Mouse (Mus musculus) forebrain, embryonic 10.5 days (tissue): ENCODE data around the gene Rapgef5. TPM values are rescaled to one million over a fixed set of nuclear protein-coding genes. Genes with fewer than 3 reads are reported as not detected.

Experiments used
- DNase-seq: peaks from one replicate; pipeline ENCODE4 v3.0.0-alpha.2; 2017; ENCODE audit warnings: low spot score; ENCODE audit errors: extremely low spot score
- H3K27ac ChIP-seq: fragments of 300-500 bp; sonication (generic); 2 replicates; pipeline ENCODE4 v1.5.1; 2016; ENCODE audit warnings: mild to moderate bottlenecking
- H3K27me3 ChIP-seq: fragments of 300-500 bp; sonication (generic); 2 replicates; pipeline ENCODE4 v1.6.1; 2016; ENCODE audit warnings: mild to moderate bottlenecking; ENCODE audit not compliant: poor library complexity, severe bottlenecking
- H3K36me3 ChIP-seq: fragments of 300-500 bp; sonication (generic); replicated peaks from 2 replicates; pipeline ENCODE4 v1.6.1; 2016; ENCODE audit warnings: mild to moderate bottlenecking, moderate library complexity
- H3K4me1 ChIP-seq: fragments of 300-500 bp; sonication (generic); 2 replicates; pipeline ENCODE4 v1.6.1; 2016
- H3K4me3 ChIP-seq: fragments of 300-500 bp; sonication (generic); 2 replicates; pipeline ENCODE4 v1.5.1; 2016; ENCODE audit warnings: mild to moderate bottlenecking, moderate library complexity
- H3K9me3 ChIP-seq: fragments of 300-500 bp; sonication (generic); 2 replicates; pipeline ENCODE4 v1.6.1; 2016; ENCODE audit warnings: mild to moderate bottlenecking, moderate library complexity
- WGBS: fragments of 180-500 bp; shearing (Covaris S2); methylation state at CpG from one replicate; pipeline ENCODE4 v1.1.7; 2016; 5-methylcytosine and 5-hydroxymethylcytosine counted together
- polyA plus RNA-seq: library from polyadenylated mRNA; unstranded; fragments of >200 nt; fragmentation: Nextera tagmentation; extraction: Ambion mirVana; gene quantifications from 2 replicates; pipeline ENCODE4 v1.2.1, GENCODE M21; 2016

Rapgef5 gene
- polyA plus RNA-seq, 1 experiment from 2014 or later, result 6.5 TPM

DNA sequence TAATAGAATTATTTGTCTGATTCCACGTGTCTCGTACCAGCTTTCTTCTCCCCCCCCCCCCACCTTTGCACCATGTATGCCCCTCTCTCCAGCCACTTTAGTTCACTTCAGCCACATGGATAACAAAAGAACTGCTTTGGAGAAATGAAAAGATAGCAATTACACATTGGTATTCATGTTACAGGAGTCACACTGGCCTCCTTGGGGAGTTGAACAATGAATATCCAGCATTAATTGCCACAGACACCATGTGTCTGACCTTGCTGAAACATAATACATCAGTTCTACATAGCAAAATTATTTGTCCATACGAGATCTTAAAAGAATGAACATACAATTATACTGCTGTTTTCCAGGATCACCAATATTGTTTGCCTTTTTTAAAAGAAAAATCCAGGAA lies 170.5 kb downstream of the Rapgef5 start:
- Histone ChIP-seq H3K4me1 (peaks cover 74% of the 10 kb centered on the region), H3K9me3 (no peaks in the 10 kb centered on the region), H3K27ac (no peak overlapping the region), H3K36me3 (no peaks in the 10 kb centered on the region), H3K4me3 (no peak overlapping the region), H3K27me3 (peaks cover 28% of the 10 kb centered on the region)
- WGBS, result 55% methylated on average over 3 of the region's 3 CpGs
- DNase-seq, result no peak

GRCm38 (mm10) chr12:117688655-117689548 lies 172.6 kb downstream of the Rapgef5 start:
- no peaks in the 10 kb centered on the region for H3K9me3 ChIP-seq
- peaks cover 28% of the 10 kb centered on the region for H3K27me3 ChIP-seq
- WGBS, result 3% methylated on average over 32 of the region's 32 CpGs
- no peaks in the 10 kb centered on the region for H3K36me3 ChIP-seq
- peak overlapping the region; percentile 55 for H3K4me3 ChIP-seq
- peak; percentile 74 for DNase-seq
- H3K27ac ChIP-seq, result peak overlapping the region; percentile 81
- peaks cover 73% of the 10 kb centered on the region for H3K4me1 ChIP-seq

- Histone ChIP-seq H3K4me1 (peaks cover 50% of the 10 kb centered on the region), H3K36me3 (no peaks in the 10 kb centered on the region), H3K4me3 (no peak overlapping the region), H3K27me3 (peaks cover 20% of the 10 kb centered on the region), H3K9me3 (no peaks in the 10 kb centered on the region), H3K27ac (no peak overlapping the region)
- 85% methylated on average over 5 of the region's 5 CpGs for WGBS
- DNase-seq, result no peak
These were observed 175.1 kb downstream of the Rapgef5 start for GRCm38 (mm10) chr12:117691336-117691735.

DNA sequence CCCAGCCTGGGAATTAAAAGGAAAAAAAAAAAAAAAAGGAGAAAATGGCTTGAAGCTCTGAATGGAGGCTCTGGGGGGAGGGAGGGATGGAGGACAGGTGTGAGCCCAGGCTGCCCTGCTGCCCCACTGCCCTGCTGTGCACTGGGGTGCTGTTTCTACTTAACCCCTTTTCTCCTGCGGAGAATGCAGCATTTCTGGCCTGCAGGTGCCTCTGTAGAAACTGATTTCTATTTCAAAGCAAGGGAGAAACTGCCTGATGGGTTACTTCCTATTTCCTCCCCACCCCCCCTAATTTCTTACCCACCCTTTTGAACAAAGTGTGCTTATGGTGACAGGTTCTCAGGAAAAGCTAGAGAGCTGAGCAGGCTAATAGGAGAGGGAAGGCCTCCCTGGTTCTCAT lies 176.5 kb downstream of the Rapgef5 start:
- 37% methylated on average over 1 of the region's 1 CpGs for WGBS
- H3K4me3 ChIP-seq, result no peak overlapping the region
- H3K36me3 ChIP-seq, result no peaks in the 10 kb centered on the region
- no peak for DNase-seq
- H3K9me3 ChIP-seq, result no peaks in the 10 kb centered on the region
- no peak overlapping the region for H3K27ac ChIP-seq
- H3K4me1 ChIP-seq, result peaks cover 36% of the 10 kb centered on the region
- H3K27me3 ChIP-seq, result peaks cover 15% of the 10 kb centered on the region

- Histone ChIP-seq H3K36me3 (no peaks in the 10 kb centered on the region), H3K27me3 (no peaks in the 10 kb centered on the region), H3K4me3 (no peak overlapping the region), H3K27ac (no peak overlapping the region), H3K4me1 (peaks cover 12% of the 10 kb centered on the region), H3K9me3 (no peaks in the 10 kb centered on the region)
- DNase-seq, result peak; percentile 12
- 85% methylated on average over 3 of the region's 3 CpGs for WGBS
These were observed 183.8 kb downstream of the Rapgef5 start for GRCm38 (mm10) chr12:117699950-117700665.

DNA sequence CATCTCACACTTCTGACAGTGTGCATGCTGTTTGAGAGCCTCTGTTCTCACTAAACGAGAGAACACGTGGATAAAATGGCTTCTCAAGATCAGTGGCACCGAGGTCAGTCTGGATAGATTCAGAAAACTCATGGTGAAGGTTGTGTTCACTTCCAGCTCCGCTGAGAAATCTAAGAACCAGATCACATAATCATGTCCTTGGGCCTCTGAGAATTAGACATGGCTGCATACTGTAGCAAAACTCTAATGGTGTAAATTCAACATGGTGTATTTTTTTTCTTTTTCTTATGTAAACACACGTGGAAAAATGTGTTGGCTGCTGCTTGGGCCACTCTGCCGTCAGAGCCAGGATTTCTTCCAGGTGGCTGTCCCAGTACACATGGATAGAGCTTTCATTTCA lies 184.6 kb downstream of the Rapgef5 start:
- DNase-seq, result no peak
- 86% methylated on average over 6 of the region's 6 CpGs for WGBS
- Histone ChIP-seq H3K27me3 (no peaks in the 10 kb centered on the region), H3K27ac (no peak overlapping the region), H3K4me3 (no peak overlapping the region), H3K36me3 (no peaks in the 10 kb centered on the region), H3K4me1 (peaks cover 12% of the 10 kb centered on the region), H3K9me3 (no peaks in the 10 kb centered on the region)

GRCm38 (mm10) chr12:117702291-117702690 lies 186.0 kb downstream of the Rapgef5 start:
- no peak for DNase-seq
- Histone ChIP-seq H3K4me1 (peaks cover 12% of the 10 kb centered on the region), H3K36me3 (no peaks in the 10 kb centered on the region), H3K27me3 (no peaks in the 10 kb centered on the region), H3K27ac (no peak overlapping the region), H3K4me3 (no peak overlapping the region), H3K9me3 (no peaks in the 10 kb centered on the region)
- WGBS, result 93% methylated on average over 8 of the region's 8 CpGs

DNA sequence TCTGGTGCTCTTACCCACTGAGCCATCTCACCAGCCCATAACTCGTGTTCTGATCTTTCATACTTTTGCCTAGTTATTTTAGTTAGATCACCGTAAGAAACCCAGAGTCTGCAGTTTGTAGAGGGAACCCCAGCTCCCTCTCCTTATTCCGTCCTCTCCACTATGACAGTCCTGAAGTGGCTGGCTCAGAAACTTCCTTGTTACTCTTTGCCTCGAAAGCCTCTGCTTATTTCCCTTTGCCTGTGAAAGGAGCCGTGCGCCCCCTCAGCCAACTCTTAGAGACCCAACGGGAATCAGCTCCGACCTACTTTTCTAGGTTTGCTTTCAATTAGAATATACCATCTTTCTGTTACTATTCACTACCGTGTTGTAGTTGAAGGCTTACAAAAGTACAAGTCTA lies 186.6 kb downstream of the Rapgef5 start:
- WGBS, result 89% methylated on average over 9 of the region's 9 CpGs
- Histone ChIP-seq H3K4me3 (no peak overlapping the region), H3K27ac (no peak overlapping the region), H3K4me1 (peaks cover 12% of the 10 kb centered on the region), H3K36me3 (no peaks in the 10 kb centered on the region), H3K9me3 (no peaks in the 10 kb centered on the region), H3K27me3 (no peaks in the 10 kb centered on the region)
- DNase-seq, result no peak

- Histone ChIP-seq H3K4me1 (peaks cover 12% of the 10 kb centered on the region), H3K27ac (no peak overlapping the region)
- 51% methylated on average over 2 of the region's 2 CpGs for WGBS
These were observed 187.1 kb downstream of the Rapgef5 start for GRCm38 (mm10) chr12:117703413-117703812.

DNA sequence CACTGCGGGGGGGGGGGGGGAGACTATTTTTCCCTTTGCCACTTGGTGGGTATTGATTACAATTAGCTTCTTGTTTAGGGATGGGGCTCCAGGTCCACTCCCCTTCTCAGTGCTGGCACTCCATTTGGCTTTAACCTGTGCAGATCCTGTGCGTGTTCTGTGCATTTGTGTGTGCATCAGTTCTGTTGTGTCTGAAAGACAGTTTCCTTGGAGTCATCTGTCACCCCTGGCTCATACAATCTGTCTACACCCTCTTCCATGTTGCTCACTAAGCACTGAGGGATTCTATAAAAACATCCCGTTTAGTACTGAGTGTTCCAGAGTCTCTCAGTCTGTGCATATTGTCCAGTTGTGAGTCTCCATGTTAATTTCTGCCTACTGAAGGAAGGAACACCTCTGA lies 189.0 kb downstream of the Rapgef5 start:
- Histone ChIP-seq H3K27me3 (no peaks in the 10 kb centered on the region), H3K9me3 (no peaks in the 10 kb centered on the region), H3K4me3 (no peak overlapping the region), H3K4me1 (no peaks in the 10 kb centered on the region), H3K36me3 (no peaks in the 10 kb centered on the region), H3K27ac (no peak overlapping the region)
- DNase-seq, result no peak
- 82% methylated on average over 3 of the region's 3 CpGs for WGBS

More at GRCm38 (mm10) chr12:117703413-117703812, 187.1 kb downstream of the Rapgef5 start:
- H3K9me3 ChIP-seq, result no peaks in the 10 kb centered on the region
- H3K4me3 ChIP-seq, result no peak overlapping the region
- H3K36me3 ChIP-seq, result no peaks in the 10 kb centered on the region
- no peaks in the 10 kb centered on the region for H3K27me3 ChIP-seq
- no peak for DNase-seq

GRCm38 (mm10) chr12:117709280-117709679 lies 193.0 kb downstream of the Rapgef5 start:
- H3K27ac ChIP-seq, result no peak overlapping the region
- no peaks in the 10 kb centered on the region for H3K4me1 ChIP-seq
- WGBS, result 94% methylated on average over 12 of the region's 12 CpGs
- H3K36me3 ChIP-seq, result no peaks in the 10 kb centered on the region
- DNase-seq, result no peak
- H3K4me3 ChIP-seq, result no peak overlapping the region
- no peaks in the 10 kb centered on the region for H3K9me3 ChIP-seq
- no peaks in the 10 kb centered on the region for H3K27me3 ChIP-seq

- Histone ChIP-seq H3K4me3 (no peak overlapping the region), H3K27me3 (no peaks in the 10 kb centered on the region), H3K36me3 (no peaks in the 10 kb centered on the region), H3K4me1 (no peaks in the 10 kb centered on the region), H3K9me3 (no peaks in the 10 kb centered on the region), H3K27ac (no peak overlapping the region)
- no peak for DNase-seq
- WGBS, result 90% methylated on average over 6 of the region's 6 CpGs
These were observed 196.2 kb downstream of the Rapgef5 start for GRCm38 (mm10) chr12:117712474-117712873.

- Histone ChIP-seq H3K27me3 (no peaks in the 10 kb centered on the region), H3K36me3 (no peaks in the 10 kb centered on the region), H3K4me1 (no peaks in the 10 kb centered on the region), H3K4me3 (no peak overlapping the region), H3K27ac (no peak overlapping the region), H3K9me3 (no peaks in the 10 kb centered on the region)
- 58% methylated on average over 6 of the region's 6 CpGs for WGBS
- DNase-seq, result no peak
These were observed 197.3 kb downstream of the Rapgef5 start for GRCm38 (mm10) chr12:117713616-117714015.
